Mouse (Mus musculus): Measurements from ENCODE around the gene Rgp1.

The Rgp1 gene

GRCm38 (mm10) chr4:43598200-43598599 is 19.7 kb downstream of the Rgp1 start:
- DNase-seq (ENCODE audit: low spot score): no peak

- DNase-seq (ENCODE audit: low spot score): no peak
Measured at GRCm38 (mm10) chr4:43598650-43599380, 20.3 kb downstream of the Rgp1 start.

- no peak for DNase-seq (ENCODE audit: low spot score)
Measured at GRCm38 (mm10) chr4:43600195-43600934, 21.9 kb downstream of the Rgp1 start.

GRCm38 (mm10) chr4:43604099-43604498 is 25.6 kb downstream of the Rgp1 start:
- no peak for DNase-seq (ENCODE audit: low spot score)

- DNase-seq (ENCODE audit: low spot score): no peak
Measured at GRCm38 (mm10) chr4:43604751-43605685, 26.5 kb downstream of the Rgp1 start.

- DNase-seq (ENCODE audit: low spot score): no peak
Measured at GRCm38 (mm10) chr4:43612534-43612933, 34.0 kb downstream of the Rgp1 start.

- peak; percentile 43 for DNase-seq (ENCODE audit: low spot score)
Measured at GRCm38 (mm10) chr4:43613060-43613730, 34.7 kb downstream of the Rgp1 start.

- DNase-seq (ENCODE audit: low spot score): no peak
Measured at GRCm38 (mm10) chr4:43620146-43620778, 41.7 kb downstream of the Rgp1 start.

- no peak for DNase-seq (ENCODE audit: low spot score)
Measured at GRCm38 (mm10) chr4:43629106-43629817, 50.7 kb downstream of the Rgp1 start.

- peak; percentile 90 for DNase-seq (ENCODE audit: low spot score)
Measured at GRCm38 (mm10) chr4:43630030-43630581, 51.6 kb downstream of the Rgp1 start.

- DNase-seq (ENCODE audit: low spot score): no peak
Measured at GRCm38 (mm10) chr4:43630671-43631045, 52.1 kb downstream of the Rgp1 start.

GRCm38 (mm10) chr4:43631046-43631955 is 52.8 kb downstream of the Rgp1 start, which contains the start of gene Npr2:
Gene Npr2 (plus strand): TSS chr4:43631935.
- peak; percentile 29 for DNase-seq (ENCODE audit: low spot score)

- DNase-seq (ENCODE audit: low spot score): no peak
Measured at GRCm38 (mm10) chr4:43631956-43632920, 53.7 kb downstream of the Rgp1 start.

- no peak for DNase-seq (ENCODE audit: low spot score)
Measured at GRCm38 (mm10) chr4:43633296-43633695, 54.8 kb downstream of the Rgp1 start.

- DNase-seq (ENCODE audit: low spot score): no peak
Measured at GRCm38 (mm10) chr4:43633736-43634135, 55.2 kb downstream of the Rgp1 start.

GRCm38 (mm10) chr4:43634621-43635374 is 56.3 kb downstream of the Rgp1 start:
- DNase-seq (ENCODE audit: low spot score): no peak

- no peak for DNase-seq (ENCODE audit: low spot score)
Measured at GRCm38 (mm10) chr4:43636751-43637150, 58.2 kb downstream of the Rgp1 start.

All from lung, postnatal 25 days (tissue).